Mouse (Mus musculus) skeletal muscle tissue, adult 2 months (tissue): ENCODE data around the gene Plekhm3.
A peak's percentile ranks its signal among the peaks of the same experiment; 100 is the strongest.

Experiments
- DNase-seq: peaks from one replicate; pipeline ENCODE4 v3.0.0-alpha.2; 2012; ENCODE audit warnings: low read depth, low spot score

Plekhm3 gene

GRCm38 (mm10) chr1:64779415-64779814 is 177.2 kb downstream of the Plekhm3 start:
- no peak for DNase-seq

GRCm38 (mm10) chr1:64773305-64773704 is 183.3 kb downstream of the Plekhm3 start:
- no peak for DNase-seq

- no peak for DNase-seq
Observed at GRCm38 (mm10) chr1:64770169-64770568, 186.5 kb downstream of the Plekhm3 start.

GRCm38 (mm10) chr1:64761646-64762045 is 195.0 kb downstream of the Plekhm3 start:
- no peak for DNase-seq

GRCm38 (mm10) chr1:64757766-64758165 is 198.9 kb downstream of the Plekhm3 start:
- peak; percentile 10 for DNase-seq

DNA sequence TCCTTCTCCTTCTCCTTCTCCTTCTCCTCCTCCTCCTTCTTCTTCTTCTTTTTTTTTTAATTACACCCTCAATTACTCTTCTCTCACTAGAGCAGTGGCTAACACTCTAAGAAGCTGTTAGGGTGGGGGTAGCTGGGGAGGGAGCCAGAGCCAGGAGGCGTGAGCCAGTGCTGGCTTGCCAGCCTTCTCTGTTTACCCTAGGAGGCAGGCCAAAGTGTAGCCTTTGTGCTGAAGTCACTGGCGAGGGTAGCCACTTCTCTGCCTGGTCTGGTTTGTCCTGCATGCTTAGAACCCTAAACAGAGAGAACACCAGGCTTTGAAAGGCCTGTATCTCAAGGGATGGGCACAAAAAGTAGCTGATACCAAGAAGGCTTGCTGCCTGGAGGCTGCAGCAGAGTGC is 199.4 kb downstream of the Plekhm3 start:
- no peak for DNase-seq

DNA sequence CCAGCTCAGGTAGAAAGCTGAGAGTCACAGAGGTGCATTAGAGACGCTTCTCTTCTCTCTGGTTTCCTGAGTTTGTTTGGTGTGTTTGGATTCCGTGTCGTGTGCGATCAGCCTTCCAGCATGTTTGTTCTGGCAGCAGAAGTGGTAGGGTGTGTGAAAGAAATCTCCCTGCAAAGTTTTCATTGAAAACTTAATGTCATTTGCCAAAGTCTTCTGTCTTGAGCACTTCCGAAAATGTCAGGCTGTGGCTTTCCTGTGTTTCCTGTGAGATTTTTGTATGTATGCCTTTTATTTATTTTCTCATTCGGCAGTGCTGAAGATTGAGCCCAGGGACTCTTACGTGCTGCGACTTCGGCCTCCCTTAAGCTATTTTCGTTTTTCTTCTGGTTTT is 200.0 kb downstream of the Plekhm3 start:
- peak; percentile 10 for DNase-seq

GRCm38 (mm10) chr1:64755971-64756639 is 200.5 kb downstream of the Plekhm3 start:
- peak; percentile 10 for DNase-seq

- DNase-seq: no peak
Observed at GRCm38 (mm10) chr1:64754658-64755057, 202.0 kb downstream of the Plekhm3 start.

DNA sequence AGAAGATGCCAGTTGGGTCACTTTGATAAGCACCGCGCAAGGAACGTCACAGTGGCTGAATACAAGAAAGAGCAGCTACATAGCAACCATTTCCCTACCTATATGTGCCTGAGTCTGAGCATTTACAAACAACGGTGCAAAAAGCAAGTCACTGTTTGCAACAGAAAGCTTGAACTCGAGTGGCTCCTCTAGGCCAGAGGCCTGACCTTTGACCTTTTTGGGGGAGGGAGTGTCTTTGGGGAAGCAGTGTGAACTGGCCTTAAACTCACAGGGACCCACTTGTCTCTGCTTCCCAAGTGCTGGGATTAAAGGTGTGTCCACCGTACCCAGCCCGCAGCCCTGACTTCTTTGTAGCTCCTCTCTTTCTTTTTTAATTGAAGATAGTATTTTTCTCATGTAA is 203.0 kb downstream of the Plekhm3 start:
- DNase-seq: no peak

DNA sequence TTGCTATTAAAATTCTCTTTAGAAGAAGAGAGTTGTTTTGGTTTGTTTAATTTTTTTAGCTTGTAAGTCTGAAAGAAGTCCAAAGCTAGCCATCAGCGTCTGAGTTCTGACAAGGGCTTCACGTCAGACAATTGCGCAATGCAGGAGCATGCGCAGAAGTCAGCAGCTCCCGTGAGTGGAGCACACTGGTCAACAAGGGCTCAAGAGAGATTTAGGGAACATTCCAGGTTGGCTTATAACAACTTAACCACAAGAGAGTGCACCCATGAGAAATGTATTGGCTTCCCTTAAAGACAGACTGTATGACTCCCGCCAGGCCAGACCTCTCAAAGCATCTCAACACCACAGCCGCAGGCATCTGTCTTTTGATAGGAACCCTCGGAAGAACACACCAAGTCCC is 203.5 kb downstream of the Plekhm3 start:
- peak; percentile 67 for DNase-seq

DNA sequence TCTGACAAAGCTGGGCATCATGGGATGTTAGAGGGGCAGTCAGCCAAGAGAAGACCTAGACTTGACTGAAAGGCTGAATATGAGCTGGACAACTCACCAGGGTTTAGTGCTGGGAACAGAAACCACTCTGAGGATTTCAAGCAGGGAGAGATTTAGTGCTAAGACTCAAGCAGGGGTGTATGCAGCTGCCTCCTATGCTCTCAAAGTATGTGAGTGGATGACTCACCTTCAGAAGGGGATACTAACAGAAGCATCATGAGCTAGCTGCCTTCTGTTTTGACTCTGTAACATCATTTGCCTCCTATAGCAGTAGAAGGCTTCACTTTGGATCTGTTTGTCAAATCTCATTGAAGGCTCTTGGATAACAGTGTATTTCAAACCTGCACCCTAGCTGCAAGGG is 212.0 kb downstream of the Plekhm3 start:
- DNase-seq: no peak

- DNase-seq: no peak
Observed at GRCm38 (mm10) chr1:64742741-64743408, 213.7 kb downstream of the Plekhm3 start.

- no peak for DNase-seq
Observed at GRCm38 (mm10) chr1:64738661-64739082, 218.0 kb downstream of the Plekhm3 start.

DNA sequence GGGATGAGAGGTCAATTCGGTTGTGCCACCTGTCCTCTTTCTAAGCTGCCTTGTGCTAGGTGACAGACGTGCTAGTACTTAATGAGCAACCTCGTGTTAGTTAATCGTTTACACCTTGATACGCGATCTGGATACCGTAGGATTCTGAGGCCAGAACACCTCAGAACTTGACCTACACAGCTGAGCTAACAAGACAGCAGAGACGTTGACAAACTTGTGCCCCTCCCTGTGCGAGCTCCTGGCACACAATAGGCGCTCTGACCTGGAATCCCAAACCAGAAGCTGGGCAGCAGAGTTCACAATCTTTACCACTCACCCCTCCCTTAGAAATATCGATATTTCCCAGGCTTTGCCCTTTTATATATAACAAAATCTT is 218.5 kb downstream of the Plekhm3 start:
- no peak for DNase-seq

DNA sequence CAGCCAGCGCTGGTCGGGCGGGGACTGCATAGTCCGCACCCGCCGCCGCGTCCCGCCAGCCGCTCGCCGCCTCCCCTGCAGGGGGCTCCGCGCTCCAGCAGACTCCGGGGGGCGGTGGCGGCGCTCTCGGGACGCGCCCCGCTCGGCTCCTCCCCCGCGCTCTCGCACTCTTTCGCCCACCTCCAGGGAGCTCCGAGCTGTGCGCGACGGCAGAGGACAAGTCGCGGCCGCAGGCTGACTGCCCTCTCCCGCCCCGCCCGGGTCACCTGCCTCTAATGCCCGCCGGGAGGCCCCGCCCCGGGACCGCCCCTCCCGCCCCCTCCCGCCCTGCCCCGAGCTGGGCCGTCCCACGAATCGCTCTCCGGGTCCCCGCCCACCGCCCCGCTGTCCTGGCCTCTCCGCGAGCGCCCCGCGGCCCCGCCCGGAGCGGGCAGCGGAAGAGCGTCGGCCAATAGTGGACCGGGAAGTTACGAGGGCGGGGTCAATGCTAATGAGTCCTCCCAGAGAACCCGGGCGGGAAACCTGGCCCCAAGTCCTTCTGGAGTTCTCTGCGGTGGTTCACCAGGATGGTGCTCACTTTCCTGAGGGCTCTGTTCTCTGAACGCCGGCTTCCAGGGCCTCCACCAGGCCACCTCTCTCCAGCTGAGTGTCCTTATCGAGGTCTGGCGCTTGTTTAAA is 219.0 kb downstream of the Plekhm3 start, which contains the start of gene Fzd5:
Gene Fzd5, minus strand, starts transcription at position 250 of the 678 bp plus-strand sequence.
- DNase-seq: peak; percentile 91

GRCm38 (mm10) chr1:64736681-64737501 is 219.7 kb downstream of the Plekhm3 start:
- DNase-seq: no peak
